Mouse (Mus musculus) stomach, embryonic 15.5 days (tissue): Measurements from ENCODE around the gene Tnrc6c. TPM values are rescaled to one million over a fixed set of nuclear protein-coding genes. Genes with fewer than 3 reads are reported as not detected.

Experiments used
- ATAC-seq: fragments of 200-750 bp; cut with Nextera tagmentation; 2 replicates; pipeline ENCODE4 v1.8.0; 2017; ENCODE audit warnings: low read depth, moderate number of reproducible peaks, moderate TSS enrichment; ENCODE audit not compliant: insufficient read depth, low FRiP score
- H3K27ac ChIP-seq: fragments of 300-500 bp; sonication (generic); 2 replicates; pipeline ENCODE4 v1.5.1; 2015; ENCODE audit warnings: mild to moderate bottlenecking, inconsistent platforms
- H3K27me3 ChIP-seq: fragments of 300-500 bp; sonication (generic); replicated peaks from 2 replicates; pipeline ENCODE4 v1.6.1; 2015; ENCODE audit warnings: inconsistent platforms
- H3K36me3 ChIP-seq: fragments of 300-500 bp; sonication (generic); 2 replicates; pipeline ENCODE4 v1.6.1; 2015; ENCODE audit warnings: inconsistent platforms
- H3K4me1 ChIP-seq: fragments of 300-500 bp; sonication (generic); 2 replicates; pipeline ENCODE4 v1.6.1; 2015; ENCODE audit warnings: inconsistent platforms
- H3K4me2 ChIP-seq: fragments of 300-500 bp; sonication (generic); 2 replicates; pipeline ENCODE4 v1.6.1; 2015; ENCODE audit warnings: mild to moderate bottlenecking, inconsistent platforms
- H3K4me3 ChIP-seq: fragments of 300-500 bp; sonication (generic); replicated peaks from 2 replicates; pipeline ENCODE4 v1.5.1; 2015; ENCODE audit warnings: inconsistent platforms
- H3K9ac ChIP-seq: fragments of 300-500 bp; sonication (generic); 2 replicates; pipeline ENCODE4 v1.6.1; 2015; ENCODE audit warnings: inconsistent platforms
- H3K9me3 ChIP-seq: fragments of 300-500 bp; sonication (generic); 2 replicates; pipeline ENCODE4 v1.6.1; 2016; ENCODE audit warnings: inconsistent platforms
- whole genome bisulfite sequencing: fragments of 180-500 bp; shearing (Covaris S2); methylation state at CpG from one replicate; pipeline ENCODE4 v1.1.7; 2015; 5-methylcytosine and 5-hydroxymethylcytosine counted together
- polyA plus RNA-seq: library from polyadenylated mRNA; unstranded; fragments of >200 nt; fragmentation: Nextera tagmentation; extraction: Ambion mirVana; gene quantifications from 2 replicates; pipeline ENCODE4 v1.2.1, GENCODE M21; 2015

Tnrc6c gene
- polyA plus RNA-seq, result 11.6 and 12.2 TPM in 2 replicates

GRCm38 (mm10) chr11:117653491-117654351 lies at the start of gene Tnrc6c:
Gene Tnrc6c (plus strand): TSS chr11:117654289.
- peak; percentile 87 for ATAC-seq
- Histone ChIP-seq H3K27ac (peak within 1 kb of the TSS; percentile 93), H3K27me3 (peaks cover 3% of the 10 kb centered on the region; the same call in 1 of the 2 replicates), H3K4me2 (peak within 1 kb of the TSS; percentile 86), H3K9me3 (no peaks in the 10 kb centered on the region), H3K4me3 (peak within 1 kb of the TSS; percentile 86), H3K9ac (peak within 1 kb of the TSS; percentile 93), H3K36me3 (no peaks in the 10 kb centered on the region), H3K4me1 (peaks cover 15% of the 10 kb centered on the region)
- under 1% methylated on average over 62 of the region's 62 CpGs for WGBS

GRCm38 (mm10) chr11:117606137-117606536 lies 48.0 kb upstream of the Tnrc6c start:
- Histone ChIP-seq H3K36me3 (no peaks in the 10 kb centered on the region), H3K27me3 (peaks cover 5% of the 10 kb centered on the region; the same call in 1 of the 2 replicates), H3K4me2 (peak overlapping the region; percentile 27; the same call in 1 of the 2 replicates), H3K27ac (no peak overlapping the region), H3K4me1 (peaks cover 12% of the 10 kb centered on the region; the same call in 1 of the 2 replicates), H3K9ac (no peak overlapping the region), H3K4me3 (no peak overlapping the region), H3K9me3 (no peaks in the 10 kb centered on the region)
- WGBS, result 37% methylated on average over 9 of the region's 9 CpGs
- no peak for ATAC-seq

- WGBS, result 9% methylated on average over 13 of the region's 13 CpGs
- H3K27ac ChIP-seq, result no peak overlapping the region
- ATAC-seq, result no peak
- peaks cover 13% of the 10 kb centered on the region; the same call in 1 of the 2 replicates for H3K4me1 ChIP-seq
- no peak overlapping the region for H3K9ac ChIP-seq
- no peak overlapping the region for H3K4me3 ChIP-seq
- H3K27me3 ChIP-seq, result no peaks in the 10 kb centered on the region
- H3K4me2 ChIP-seq, result peak overlapping the region; percentile 23; the same call in 1 of the 2 replicates
- H3K9me3 ChIP-seq, result no peaks in the 10 kb centered on the region
- H3K36me3 ChIP-seq, result no peaks in the 10 kb centered on the region
Observed at GRCm38 (mm10) chr11:117606605-117607203, 47.4 kb upstream of the Tnrc6c start.

- Histone ChIP-seq H3K4me2 (no peak overlapping the region), H3K9me3 (no peaks in the 10 kb centered on the region), H3K4me3 (no peak overlapping the region), H3K27ac (no peak overlapping the region), H3K9ac (no peak overlapping the region), H3K4me1 (peaks cover 13% of the 10 kb centered on the region; the same call in 1 of the 2 replicates), H3K27me3 (0 out of 2 replicates have a peak, but pooled peaks cover 5% of the 10 kb centered on the region), H3K36me3 (no peaks in the 10 kb centered on the region)
- WGBS, result 65% methylated on average over 9 of the region's 9 CpGs
- no peak for ATAC-seq
Observed at GRCm38 (mm10) chr11:117608141-117608789, 45.8 kb upstream of the Tnrc6c start.

GRCm38 (mm10) chr11:117608976-117609375 lies 45.1 kb upstream of the Tnrc6c start:
- Histone ChIP-seq H3K4me3 (no peak overlapping the region), H3K4me2 (no peak overlapping the region), H3K27me3 (0 out of 2 replicates have a peak, but pooled peaks cover 5% of the 10 kb centered on the region), H3K9me3 (no peaks in the 10 kb centered on the region), H3K9ac (no peak overlapping the region), H3K27ac (no peak overlapping the region), H3K4me1 (peaks cover 13% of the 10 kb centered on the region; the same call in 1 of the 2 replicates), H3K36me3 (no peaks in the 10 kb centered on the region)
- 46% methylated on average over 7 of the region's 7 CpGs for WGBS
- no peak for ATAC-seq

DNA sequence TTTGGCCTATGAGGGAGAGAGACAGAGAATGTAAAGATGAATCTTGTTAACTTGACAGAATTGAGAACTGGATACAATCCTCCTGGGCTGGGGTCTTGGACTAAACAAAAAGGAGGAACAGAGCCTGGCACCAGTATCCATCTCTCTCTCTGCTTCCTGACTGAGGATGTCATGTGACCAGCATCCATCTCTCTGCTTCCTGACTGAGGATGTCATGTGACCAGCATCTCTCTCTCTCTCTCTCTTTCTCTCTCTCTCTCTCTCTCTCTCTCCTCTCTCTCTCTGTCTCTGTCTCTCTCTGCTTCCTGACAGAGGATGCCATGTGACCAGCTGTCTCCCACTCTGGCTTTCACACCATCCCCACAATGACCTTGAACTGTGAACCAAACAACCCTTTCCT lies 43.5 kb upstream of the Tnrc6c start:
- no peak for ATAC-seq
- peak overlapping the region; percentile 30; the same call in 1 of the 2 replicates for H3K4me3 ChIP-seq

DNA sequence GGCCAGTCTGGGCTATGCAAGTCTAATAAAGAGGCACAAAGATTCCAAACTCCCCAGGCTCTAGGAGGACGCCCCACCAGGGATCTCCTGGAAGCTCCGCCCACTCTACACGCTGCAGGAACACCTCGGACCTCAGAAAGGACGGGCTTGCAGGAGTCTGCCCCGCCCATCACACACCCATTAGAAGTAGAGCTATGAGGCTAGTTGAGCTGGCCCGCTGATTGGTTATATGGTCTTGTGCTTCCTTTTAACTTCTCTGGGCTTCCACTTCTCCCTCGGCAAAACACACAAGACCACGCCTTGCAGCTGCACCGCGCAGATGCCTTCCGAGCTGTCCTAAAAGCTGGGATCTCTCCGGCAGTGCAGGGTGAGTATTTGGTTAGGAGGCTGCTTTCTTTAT lies 43.0 kb upstream of the Tnrc6c start:
- peaks cover 11% of the 10 kb centered on the region; the same call in 1 of the 2 replicates for H3K4me1 ChIP-seq
- H3K4me2 ChIP-seq, result peak overlapping the region; percentile 54
- ATAC-seq, result peak; percentile 88
- 0 out of 2 replicates have a peak overlapping the region, but pooled peaks have one; percentile 33 for H3K27ac ChIP-seq
- no peaks in the 10 kb centered on the region for H3K9me3 ChIP-seq
- 0 out of 2 replicates have a peak, but pooled peaks cover 5% of the 10 kb centered on the region for H3K27me3 ChIP-seq
- peak overlapping the region; percentile 30 for H3K4me3 ChIP-seq
- WGBS, result 2% methylated on average over 13 of the region's 13 CpGs
- no peak overlapping the region for H3K9ac ChIP-seq
- H3K36me3 ChIP-seq, result no peaks in the 10 kb centered on the region

More for the DNA sequence above, 43.5 kb upstream of the Tnrc6c start:
- Histone ChIP-seq H3K9ac (no peak overlapping the region), H3K4me2 (peak overlapping the region; percentile 54), H3K27ac (no peak overlapping the region), H3K9me3 (no peaks in the 10 kb centered on the region), H3K27me3 (0 out of 2 replicates have a peak, but pooled peaks cover 5% of the 10 kb centered on the region), H3K4me1 (peaks cover 13% of the 10 kb centered on the region; the same call in 1 of the 2 replicates), H3K36me3 (no peaks in the 10 kb centered on the region)

DNA sequence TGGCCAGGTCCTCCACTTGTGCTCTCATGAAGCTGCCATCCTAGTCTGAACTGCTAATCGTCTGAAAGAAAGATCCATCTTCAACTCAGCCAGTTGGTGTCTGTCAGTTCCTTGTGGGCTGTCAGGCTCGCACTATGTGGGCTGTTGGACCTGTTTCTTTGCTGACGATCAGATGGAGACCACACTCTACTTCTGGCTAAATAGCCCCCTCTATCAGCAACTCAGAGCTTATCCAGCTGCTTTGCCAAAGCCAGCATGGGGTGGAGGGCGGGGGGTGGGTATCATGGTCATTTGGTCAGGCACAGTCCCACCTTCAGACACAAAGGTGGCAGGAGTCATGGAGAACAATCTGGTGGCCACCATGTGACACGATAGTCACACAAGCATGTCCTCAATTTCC lies 42.2 kb upstream of the Tnrc6c start:
- Histone ChIP-seq H3K27ac (no peak overlapping the region), H3K36me3 (no peaks in the 10 kb centered on the region), H3K4me2 (peak overlapping the region; percentile 54; the same call in 1 of the 2 replicates), H3K9me3 (no peaks in the 10 kb centered on the region), H3K9ac (no peak overlapping the region), H3K4me1 (peaks cover 5% of the 10 kb centered on the region; the same call in 1 of the 2 replicates), H3K27me3 (0 out of 2 replicates have a peak, but pooled peaks cover 8% of the 10 kb centered on the region), H3K4me3 (no peak overlapping the region; the same call in 1 of the 2 replicates)
- ATAC-seq, result no peak
- WGBS, result 33% methylated on average over 5 of the region's 5 CpGs

DNA sequence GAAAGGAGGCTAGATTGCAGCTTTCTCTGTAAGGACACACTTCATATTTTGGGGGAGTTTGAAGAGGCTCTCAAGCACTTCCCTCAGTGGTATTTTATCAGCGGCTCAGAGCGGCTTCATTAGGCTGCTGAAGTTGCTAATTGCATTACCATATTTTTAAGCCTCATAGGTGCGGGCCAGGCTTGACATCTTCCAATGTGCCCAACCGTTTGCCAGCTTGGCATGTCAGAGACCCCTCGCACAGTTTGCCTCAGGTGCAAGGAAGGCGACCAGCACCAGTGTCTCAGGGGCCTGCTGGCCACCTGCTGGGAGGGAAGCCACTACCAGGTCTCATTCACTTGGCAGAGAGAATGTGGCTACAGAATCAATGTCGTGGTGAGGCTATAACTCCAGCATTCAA lies 41.2 kb upstream of the Tnrc6c start:
- 68% methylated on average over 7 of the region's 7 CpGs for WGBS

DNA sequence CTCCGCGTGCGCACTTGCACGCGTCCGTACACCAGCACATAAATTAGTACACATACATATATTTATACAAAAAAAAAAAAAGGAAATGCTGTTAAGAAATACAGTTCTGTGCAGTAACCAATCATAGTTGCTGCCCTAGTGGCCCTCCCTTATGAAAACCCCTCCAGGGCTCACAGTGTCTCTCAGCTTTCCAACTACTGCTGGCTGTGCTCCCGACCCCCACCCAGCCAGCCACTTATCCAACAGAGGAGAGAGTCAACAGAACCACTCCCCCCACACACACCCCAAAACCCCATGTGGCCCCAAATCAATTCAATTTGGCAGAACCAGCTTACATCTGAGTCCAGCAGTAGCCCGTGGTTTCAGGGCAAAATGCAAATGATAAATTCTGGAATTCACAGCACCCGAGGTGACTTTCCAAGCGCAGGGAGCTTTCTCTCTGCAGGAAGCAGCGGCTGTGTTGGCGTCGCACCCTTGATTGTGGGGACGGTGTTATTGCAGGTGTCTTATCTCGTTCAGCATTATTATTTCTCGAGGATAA lies 36.7 kb upstream of the Tnrc6c start:
- WGBS, result 19% methylated on average over 16 of the region's 16 CpGs
- H3K36me3 ChIP-seq, result no peaks in the 10 kb centered on the region
- H3K4me1 ChIP-seq, result peaks cover 32% of the 10 kb centered on the region
- no peaks in the 10 kb centered on the region for H3K9me3 ChIP-seq
- H3K27ac ChIP-seq, result peak overlapping the region; percentile 40; the same call in 1 of the 2 replicates
- peak overlapping the region; percentile 14 for H3K4me3 ChIP-seq
- no peak overlapping the region for H3K9ac ChIP-seq
- no peak for ATAC-seq
- peak overlapping the region; percentile 43 for H3K4me2 ChIP-seq
- H3K27me3 ChIP-seq, result 0 out of 2 replicates have a peak, but pooled peaks cover 11% of the 10 kb centered on the region

More for the DNA sequence above, 41.2 kb upstream of the Tnrc6c start:
- 0 out of 2 replicates have a peak, but pooled peaks cover 11% of the 10 kb centered on the region for H3K27me3 ChIP-seq
- no peak for ATAC-seq
- no peaks in the 10 kb centered on the region for H3K36me3 ChIP-seq
- H3K27ac ChIP-seq, result no peak overlapping the region
- no peaks in the 10 kb centered on the region for H3K9me3 ChIP-seq
- H3K4me3 ChIP-seq, result no peak overlapping the region
- H3K4me2 ChIP-seq, result no peak overlapping the region
- H3K4me1 ChIP-seq, result peaks cover 14% of the 10 kb centered on the region
- no peak overlapping the region for H3K9ac ChIP-seq

- H3K4me3 ChIP-seq, result no peak overlapping the region
- peaks cover 32% of the 10 kb centered on the region for H3K4me1 ChIP-seq
- H3K27ac ChIP-seq, result peak overlapping the region; percentile 61; the same call in 1 of the 2 replicates
- WGBS, result 5% methylated on average over 3 of the region's 3 CpGs
- H3K36me3 ChIP-seq, result no peaks in the 10 kb centered on the region
- H3K9ac ChIP-seq, result no peak overlapping the region
- ATAC-seq, result no peak
- peak overlapping the region; percentile 43 for H3K4me2 ChIP-seq
- 0 out of 2 replicates have a peak, but pooled peaks cover 7% of the 10 kb centered on the region for H3K27me3 ChIP-seq
- no peaks in the 10 kb centered on the region for H3K9me3 ChIP-seq
Observed at GRCm38 (mm10) chr11:117618214-117618613, 35.9 kb upstream of the Tnrc6c start.
